Mouse (Mus musculus) brain, adult 2 months (tissue): ENCODE results near the gene Gm49416.
A peak's percentile ranks its signal among the peaks of the same experiment; 100 is the strongest.
"Not testable (repeated sequence)": the region's sequence is repeated elsewhere in the genome, so short reads cannot be mapped to it uniquely, and the experiment has no call there.

Source experiments
- DNase-seq: peaks from one replicate; pipeline ENCODE4 v3.0.0; 2011; ENCODE audit warnings: low read depth, low spot score

Gene Gm49416

DNA sequence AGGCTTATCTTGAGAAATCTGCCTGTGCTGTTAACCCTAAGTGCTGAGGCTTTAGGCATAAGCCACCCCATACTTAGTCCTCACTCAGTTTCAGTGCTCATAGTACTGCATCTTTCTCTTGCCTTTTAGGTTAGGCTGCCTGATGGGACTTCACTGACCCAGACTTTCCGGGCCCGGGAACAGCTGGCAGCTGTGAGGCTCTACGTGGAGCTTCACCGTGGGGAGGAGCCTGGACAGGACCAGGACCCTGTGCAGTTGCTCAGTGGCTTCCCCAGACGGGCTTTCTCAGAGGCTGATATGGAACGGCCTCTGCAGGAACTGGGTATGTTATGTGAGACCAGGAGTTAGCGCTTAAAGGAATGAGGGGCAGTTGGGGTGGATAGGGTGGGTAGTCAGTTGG, 13.7 kb upstream of the Gm49416 start:
- no peak for DNase-seq

DNA sequence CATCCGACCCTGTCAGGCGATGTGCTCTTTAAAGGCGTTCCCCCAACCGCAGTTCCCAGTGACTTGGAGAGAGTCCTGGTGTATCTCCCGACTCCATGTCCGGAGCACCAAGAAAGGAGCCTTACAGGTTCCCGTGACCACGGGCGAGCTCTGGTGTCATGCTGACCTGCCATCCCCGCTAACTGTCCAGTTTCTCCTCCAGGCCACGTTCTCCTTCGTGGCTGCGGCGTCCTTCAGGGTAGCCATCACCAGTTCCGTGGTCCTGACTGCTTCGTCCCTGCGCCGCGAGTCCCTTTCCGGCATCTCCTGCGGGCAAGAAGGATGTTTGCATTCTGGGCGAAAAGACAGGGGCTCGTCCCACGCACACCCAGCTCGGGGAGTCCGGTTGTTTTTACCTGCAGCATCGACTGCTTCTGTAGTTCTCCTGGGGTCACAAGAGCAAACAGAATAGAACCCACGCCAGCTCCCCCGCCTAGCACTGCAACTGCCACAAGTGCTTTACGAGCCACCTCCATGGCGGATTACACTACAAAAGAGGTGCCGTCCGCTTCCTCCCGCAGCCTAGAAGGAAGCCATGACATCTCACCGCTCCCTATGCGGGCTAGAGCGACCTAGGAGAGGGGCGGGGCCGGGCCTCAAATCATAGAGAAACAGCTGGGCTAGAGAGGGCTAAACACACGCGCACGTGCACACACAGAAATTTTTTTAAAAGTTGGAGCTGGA, 8.3 kb upstream of the Gm49416 start, which contains the start of gene Uqcc3:
Gene Uqcc3, minus strand, starts transcription at position 613 of the 723 bp plus-strand sequence.
- DNase-seq: peak; percentile 94

DNA sequence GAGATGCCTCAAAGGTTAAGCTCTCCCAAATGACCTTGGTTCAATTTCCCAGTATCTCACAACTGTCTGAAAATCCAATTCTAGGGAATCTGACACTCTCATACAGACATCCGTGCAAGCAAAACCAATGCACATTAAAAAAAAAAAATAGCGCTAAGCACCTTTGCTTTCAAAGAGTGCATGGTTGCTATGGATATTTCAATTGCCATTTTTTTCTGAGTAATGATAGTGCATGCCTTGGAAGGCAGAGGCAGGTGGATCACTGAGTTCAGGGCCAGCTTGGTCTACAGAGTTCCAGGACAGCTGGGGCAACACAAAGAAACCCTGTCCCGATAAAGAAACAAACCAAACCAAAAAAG, 7.7 kb upstream of the Gm49416 start:
- no peak for DNase-seq

DNA sequence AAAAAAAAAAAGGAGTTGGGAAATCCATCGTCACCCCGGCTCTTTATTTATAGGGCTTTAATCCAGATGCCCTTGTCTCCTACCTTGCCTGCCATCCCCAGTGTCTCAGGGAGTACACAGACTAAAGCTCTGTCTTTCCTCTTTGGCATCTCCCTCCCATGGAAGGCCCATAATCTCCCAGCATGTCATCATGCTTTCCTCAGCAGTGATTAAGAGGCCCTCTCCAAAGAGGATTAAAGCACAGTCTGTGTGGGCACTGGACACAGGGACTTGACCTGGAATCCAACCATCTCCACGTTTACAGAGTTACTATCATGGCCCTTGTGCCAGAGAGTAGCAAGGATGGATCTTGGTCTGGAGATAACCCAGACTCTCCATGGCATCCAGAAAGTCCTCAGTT, 5.1 kb upstream of the Gm49416 start, which contains the start of the genes Lbhd1 and Gm49403:
Gene Lbhd1, plus strand, starts transcription at position 117 of the 400 bp plus-strand sequence.
Gene Gm49403, plus strand, starts transcription at position 315 of the 400 bp plus-strand sequence.
- no peak for DNase-seq

DNA sequence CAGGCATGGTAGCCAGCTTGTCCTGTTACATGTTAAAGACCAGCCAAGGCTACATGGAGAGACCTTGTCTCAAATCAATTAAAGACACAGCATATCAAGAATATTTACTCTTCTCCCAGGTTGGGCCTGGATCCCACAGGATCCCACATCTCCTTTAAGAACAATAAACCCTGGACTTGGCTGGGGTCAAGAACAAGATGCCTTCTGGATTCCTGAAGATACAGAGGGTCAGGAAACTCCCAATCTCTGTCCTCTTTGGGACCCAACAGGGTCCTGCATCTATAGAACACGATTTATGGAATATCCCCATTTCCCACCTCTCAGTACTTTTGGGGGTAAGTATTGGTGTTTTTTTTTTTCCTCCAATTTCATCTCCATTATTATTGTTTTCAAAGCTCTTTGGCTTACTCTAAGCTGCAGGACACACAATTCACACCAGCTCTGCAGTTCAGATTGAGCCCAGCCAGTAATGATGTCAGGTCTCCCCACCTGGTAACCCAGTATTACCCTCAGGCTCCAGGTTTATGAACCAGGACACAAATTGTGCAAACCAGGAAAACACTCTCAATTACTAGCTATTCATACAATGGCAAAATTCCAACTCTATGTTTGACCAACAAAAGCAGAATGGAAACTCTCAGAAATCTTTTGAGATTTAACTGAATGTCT, 1.7 kb upstream of the Gm49416 start:
- no peak for DNase-seq

DNA sequence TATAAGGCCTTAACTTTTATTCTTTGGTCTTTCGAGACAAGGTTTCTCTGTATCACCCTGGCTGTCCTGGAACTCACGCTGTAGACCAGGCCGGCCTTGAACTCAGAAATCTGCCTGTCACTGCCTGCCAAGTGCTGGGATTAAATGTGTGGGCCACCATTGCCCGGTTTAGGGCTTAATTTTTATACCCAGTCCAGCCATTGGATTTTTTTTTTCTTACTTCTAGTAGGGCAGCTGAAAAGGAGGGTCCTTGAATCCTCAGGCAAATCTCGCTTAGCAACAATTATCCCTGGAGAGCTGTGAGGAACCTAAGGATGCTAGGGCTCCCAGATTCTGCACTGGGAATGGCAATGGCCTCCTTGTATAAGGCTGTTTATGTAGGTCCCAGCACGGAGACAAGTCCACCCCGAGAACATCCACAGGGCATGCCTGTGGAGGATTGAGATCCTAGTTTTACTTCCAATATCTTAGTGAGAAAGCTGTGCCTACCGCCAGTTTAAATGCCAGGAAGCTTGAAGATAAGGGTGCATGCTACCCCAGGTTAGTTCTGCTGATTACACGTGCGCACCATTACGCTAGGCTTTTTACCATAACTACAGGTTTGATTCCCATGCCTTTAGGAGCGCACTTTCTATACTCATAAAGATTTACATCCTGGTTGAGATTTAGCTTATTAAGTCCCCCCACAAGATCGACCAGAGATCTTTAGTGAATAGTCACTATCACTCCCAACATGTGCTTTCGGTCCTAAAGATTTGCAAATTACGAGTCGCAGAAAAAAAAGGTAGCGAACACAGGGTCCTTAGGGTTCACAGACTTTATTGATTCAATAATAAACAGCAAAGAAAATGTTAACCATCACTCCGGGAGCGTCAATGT, 902 bp upstream of the Gm49416 start:
- DNase-seq: no peak

DNA sequence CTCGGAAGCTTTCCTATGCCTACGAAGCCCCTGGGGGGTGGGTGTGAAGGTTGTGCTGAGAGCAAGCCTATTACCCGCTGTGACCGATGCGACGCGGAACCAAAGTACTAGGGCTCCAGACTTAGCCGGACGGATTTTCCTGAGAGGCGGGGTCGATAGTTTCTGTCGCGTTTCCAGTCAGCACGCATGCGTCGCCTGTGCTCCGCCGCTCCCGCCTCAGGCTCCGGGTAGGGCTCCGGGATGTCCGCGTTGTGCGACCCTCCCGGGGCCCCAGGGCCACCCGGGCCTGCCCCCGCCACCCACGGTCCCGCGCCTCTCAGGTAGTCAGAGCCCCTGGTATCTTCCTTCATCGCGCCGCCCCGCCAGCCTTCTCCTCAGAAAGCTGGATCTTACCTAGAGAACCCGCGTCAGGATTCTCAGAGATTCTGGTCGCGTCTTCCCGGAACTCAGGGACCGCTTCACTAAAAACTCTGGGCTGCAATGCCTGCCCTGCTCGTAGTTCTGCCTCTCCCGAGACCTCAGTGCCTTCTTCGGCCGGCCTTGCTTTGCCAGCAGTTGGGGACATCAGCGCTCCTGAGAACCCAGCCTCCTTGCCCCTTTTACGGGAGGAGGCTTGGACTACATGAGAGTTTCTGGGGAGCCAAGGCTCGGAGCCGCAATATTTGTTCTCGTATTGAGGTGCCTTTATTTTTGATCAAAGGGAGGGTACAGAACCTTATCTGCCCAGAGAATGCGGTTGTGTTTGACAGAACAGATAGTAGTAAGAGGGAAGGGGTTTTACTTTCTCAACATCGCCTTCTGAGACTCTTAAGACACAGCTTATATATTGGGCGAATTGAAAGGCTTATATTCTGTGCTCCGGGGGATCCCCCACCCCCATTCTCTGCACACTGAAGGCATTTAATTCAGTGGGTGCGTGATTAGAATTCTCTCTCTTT, 4.4 kb downstream of the Gm49416 start, which contains the start of gene Ints5:
Gene Ints5, plus strand, starts transcription at position 177 of the 938 bp plus-strand sequence.
- peak; percentile 96 for DNase-seq

DNA sequence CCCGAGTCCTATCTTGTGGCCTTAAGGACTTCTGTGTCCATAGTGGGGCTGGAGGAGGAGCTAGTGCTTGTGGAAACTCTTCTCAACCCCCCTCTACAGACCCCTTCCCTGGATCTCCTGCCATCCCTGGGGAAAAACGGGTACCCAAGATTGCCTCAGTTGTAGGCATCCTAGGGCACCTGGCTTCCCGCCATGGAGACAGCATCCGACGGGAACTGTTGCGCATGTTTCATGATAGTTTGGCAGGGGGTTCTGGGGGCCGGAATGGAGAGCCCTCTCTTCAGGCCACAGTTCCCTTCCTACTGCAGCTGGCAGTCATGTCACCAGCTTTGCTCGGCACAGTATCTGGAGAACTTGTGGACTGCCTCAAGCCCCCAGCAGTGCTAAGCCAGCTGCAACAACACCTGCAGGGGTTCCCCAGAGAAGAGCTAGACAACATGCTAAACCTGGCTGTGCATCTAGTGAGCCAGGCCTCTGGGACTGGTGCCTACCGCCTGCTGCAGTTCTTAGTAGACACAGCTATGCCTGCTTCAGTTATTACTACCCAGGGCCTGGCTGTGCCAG, 6.8 kb downstream of the Gm49416 start:
- DNase-seq: no peak

DNA sequence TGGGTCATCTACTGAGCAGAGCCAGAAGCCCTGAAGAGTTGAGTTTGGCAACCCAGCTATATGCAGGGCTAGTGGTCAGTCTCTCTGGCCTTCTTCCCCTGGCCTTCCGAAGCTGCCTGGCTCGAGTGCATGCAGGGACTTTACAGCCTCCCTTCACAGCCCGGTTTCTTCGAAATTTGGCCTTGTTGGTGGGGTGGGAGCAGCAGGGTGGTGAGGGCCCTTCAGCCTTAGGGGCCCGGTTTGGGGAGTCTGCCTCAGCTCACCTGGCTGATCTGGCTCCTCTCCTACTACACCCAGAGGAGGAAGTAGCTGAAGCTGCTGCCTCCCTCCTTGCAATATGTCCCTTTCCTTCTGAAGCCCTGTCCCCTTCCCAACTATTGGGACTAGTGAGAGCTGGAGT, 7.5 kb downstream of the Gm49416 start:
- not testable (repeated sequence) for DNase-seq

DNA sequence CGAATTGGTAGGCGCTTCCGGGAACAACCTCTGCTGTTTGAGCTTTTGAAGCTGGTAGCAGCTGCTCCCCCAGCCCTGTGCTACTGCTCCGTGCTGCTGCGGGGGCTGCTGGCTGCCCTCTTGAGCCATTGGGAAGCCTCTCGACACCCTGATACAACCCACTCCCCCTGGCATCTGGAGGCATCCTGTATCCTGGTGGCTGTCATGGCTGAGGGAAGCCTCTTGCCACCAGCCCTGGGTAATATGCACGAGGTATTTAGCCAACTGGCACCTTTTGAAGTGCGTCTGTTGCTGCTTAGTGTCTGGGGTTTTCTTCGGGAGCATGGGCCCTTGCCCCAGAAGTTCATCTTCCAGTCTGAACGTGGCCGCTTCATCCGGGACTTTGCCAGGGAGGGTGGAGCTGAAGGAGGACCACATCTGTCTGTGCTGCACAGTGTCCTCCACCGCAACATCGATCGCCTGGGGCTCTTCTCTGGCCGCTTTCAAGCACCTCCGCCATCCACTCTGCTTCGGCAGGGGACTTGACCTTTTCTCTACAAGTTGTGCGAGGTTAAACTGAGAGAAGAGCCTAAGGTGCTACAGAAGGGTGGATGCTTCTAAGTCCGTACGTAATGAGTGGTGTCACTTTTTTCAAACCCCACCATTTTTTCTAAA, 8.6 kb downstream of the Gm49416 start:
- peak; percentile 58 for DNase-seq

DNA sequence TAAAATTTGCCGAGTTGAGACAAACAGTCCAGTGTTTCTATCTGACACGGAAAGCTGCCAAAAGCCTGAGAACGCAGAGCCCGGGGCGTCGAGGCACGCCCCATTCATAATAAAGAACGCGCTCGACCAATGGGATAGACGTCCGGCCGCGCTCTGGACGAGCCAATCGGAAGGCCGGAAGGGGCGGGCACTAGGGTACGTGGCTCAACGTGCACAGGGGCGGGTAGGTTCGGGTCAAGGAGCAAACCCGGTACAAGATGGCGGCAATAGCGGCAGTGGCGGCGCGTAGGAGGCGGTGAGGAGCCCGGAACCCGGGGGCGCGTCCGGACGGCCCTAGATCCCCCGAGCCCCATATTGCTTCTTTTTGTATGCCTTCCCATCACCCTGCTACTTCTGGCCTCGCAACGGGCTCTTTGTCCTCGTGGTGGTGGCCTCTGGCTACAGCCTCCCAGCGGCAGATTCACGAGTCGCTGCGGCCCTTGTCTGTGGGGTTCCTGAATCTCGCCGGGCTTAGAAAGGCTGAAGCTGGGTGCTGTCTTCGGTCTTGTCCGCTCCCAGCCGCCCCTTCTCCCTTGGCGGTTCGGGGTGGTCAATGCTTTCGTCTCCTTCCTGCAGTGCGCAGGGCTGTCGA, 9.3 kb downstream of the Gm49416 start, which contains the start of gene Ganab:
Gene Ganab, plus strand, starts transcription at position 207 of the 631 bp plus-strand sequence.
- peak; percentile 98 for DNase-seq

DNA sequence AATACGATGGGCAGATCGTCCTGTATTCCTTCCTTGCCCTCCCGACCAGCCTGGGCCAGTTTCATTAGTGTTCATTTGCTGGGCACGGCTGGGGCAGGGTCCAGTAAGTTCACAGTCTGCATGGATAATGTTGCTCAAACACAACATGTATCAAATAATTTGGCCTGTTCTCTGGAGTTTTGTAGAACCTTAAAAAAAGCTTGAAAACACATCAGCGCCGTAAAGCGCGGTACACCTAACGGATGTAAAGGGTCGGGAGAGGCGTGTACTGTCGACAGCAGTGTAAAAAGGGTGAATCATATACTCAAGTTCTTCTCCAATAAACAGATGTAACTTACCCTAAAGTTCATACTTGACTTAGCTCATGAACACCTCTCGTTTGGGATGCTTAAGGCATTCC, 9.8 kb downstream of the Gm49416 start:
- DNase-seq: no peak

DNA sequence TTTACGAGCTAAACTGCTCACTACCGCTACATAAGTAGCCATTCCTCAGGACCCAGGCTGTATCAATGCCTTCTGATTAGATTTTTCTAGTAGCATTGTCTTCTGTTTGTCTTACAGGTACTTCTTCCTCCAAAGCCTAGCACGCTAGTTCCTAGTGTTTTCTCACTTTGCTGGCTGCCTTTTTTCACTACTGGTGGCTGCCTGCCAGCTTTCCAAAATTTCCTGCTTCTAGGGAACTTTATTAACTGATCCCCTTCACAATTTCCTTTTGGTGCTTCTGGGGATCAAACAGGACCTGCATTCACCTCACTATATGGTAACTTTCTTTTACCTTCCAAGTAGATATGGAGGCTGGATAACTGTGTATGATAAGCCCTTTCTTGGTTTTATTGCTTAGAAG, 10.4 kb downstream of the Gm49416 start:
- DNase-seq: no peak

DNA sequence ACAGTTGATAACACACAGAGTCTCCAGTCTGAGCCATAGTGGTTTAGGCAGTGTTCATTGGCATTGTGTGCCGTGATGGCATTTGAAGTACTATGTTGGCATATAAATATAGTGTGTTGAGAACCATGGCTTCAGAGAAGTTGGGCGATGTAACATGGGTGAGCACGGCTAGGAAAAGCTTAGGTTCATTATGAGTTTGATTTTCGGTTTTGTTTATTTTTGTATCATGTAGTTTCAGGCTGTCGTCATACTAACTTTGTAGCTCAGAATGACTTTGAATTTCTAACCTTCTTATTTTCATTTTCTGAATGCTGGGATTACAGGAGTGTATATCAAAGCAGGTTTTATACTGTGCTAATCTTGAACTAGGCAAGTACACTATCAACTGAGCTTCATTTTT, 14.7 kb downstream of the Gm49416 start:
- no peak for DNase-seq

DNA sequence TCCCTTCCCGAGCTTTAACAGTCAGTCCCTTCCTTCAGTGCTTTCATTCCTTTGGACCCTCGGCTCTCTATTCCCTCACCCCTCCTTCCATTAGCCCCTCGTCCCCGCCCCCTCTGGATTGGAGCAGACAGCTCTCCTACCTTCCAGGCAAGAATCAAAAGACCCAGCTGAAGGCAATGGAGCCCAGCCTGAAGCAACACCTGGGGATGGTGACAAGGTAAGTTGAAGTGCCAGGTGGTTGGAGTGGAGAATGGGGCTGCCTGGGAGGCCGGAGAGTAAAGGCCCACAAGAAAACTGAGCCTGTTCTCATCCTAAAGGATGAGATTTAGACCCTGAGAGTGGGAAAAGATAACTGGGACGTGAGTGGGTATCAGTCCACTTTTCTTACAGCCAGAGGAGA, 19.8 kb downstream of the Gm49416 start:
- DNase-seq: no peak

DNA sequence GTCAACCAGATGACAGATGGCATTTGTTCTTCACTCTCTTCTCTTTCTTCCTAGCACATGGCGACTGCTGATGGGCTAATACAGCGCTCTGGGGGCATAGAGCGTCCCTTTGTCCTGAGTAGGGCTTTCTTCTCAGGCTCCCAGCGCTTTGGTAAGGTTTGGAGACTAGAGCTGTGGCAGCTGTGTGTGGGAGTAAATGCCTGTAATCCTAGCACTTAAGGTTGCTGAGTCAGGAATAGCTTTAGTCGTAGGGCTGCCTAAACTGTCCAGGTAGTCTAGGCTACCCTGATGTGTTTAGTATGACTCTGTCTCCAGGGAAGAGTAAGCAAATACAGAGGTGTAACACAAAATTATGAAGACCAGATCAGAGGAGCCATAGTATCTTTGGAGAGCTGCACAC, 23.1 kb downstream of the Gm49416 start:
- peak; percentile 70 for DNase-seq

DNA sequence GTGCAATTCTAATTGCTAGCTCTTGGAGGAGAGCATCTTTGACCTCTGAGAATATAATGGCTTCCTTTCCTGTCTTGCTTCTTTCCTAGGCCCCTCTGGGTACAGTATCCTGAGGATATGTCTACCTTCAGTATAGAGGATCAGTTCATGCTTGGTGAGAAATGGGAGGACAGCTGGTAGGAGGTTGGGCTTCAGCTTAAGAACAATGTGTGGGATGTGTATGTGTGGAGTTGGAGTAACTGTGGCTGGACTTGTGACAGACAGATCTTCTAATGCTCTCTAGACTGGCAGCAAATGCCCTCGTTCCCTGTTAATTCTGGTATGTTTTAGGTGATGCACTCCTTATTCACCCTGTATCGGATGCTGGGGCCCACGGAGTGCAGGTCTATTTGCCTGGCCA, 25.5 kb downstream of the Gm49416 start:
- DNase-seq: peak; percentile 76

DNA sequence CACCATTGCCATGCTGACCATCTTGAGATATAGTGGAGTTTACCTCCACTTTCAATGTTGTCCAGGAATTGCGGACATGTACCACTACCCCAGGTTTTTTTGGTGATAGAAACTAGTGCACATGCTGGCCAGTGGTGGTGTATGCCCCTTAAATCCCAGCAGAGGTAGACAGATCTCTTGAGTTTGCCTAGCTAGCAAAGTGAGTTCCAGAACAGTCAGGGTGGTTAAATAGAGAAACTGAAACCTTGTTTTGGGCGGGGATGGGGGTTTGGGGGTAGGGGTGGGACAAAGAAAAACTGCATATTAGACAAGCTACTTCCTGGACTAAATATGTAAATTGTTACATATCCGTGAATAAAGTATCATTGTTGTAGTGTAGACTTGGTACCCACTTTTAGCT, 30.3 kb downstream of the Gm49416 start:
- DNase-seq: no peak

DNA sequence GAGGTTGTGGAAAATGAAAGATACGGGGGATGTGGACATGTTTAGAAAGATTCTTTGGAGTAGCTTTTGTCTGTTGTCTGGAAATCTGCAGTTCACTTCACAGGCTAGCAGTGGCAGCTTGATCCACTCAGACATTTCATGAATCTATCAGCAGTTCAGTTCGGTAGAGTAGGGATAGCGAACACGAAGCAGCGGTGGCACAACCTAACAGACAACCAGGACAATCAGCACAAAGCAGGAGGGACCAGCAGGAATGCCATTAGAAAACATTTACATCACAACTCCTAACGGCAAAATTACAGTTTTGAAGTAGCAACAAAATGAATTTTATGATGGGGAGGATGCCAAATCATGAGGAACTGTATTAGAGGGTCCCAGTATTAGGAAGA, 31.0 kb downstream of the Gm49416 start:
- DNase-seq: no peak
